Mouse (Mus musculus) neural tube, embryonic 12.5 days (tissue): ENCODE data around the gene 9130230L23Rik. TPM values are rescaled to one million over a fixed set of nuclear protein-coding genes. Genes with fewer than 3 reads are reported as not detected.
A peak's percentile ranks its signal among the peaks of the same experiment; 100 is the strongest.

Source experiments
- ATAC-seq: fragments of 200-750 bp; cut with Nextera tagmentation; 2 replicates; pipeline ENCODE4 v1.8.0; 2017; ENCODE audit warnings: low read depth, mild to moderate bottlenecking, moderate TSS enrichment, moderate library complexity; ENCODE audit not compliant: low FRiP score
- H3K27ac ChIP-seq: fragments of 300-500 bp; sonication (generic); 2 replicates; pipeline ENCODE4 v1.5.1; 2016
- H3K27me3 ChIP-seq: fragments of 300-500 bp; sonication (generic); replicated peaks from 2 replicates; pipeline ENCODE4 v1.6.1; 2016; ENCODE audit warnings: mild to moderate bottlenecking
- H3K36me3 ChIP-seq: fragments of 300-500 bp; sonication (generic); 2 replicates; pipeline ENCODE4 v1.6.1; 2016; ENCODE audit warnings: mild to moderate bottlenecking
- H3K4me1 ChIP-seq: fragments of 300-500 bp; sonication (generic); 2 replicates; pipeline ENCODE4 v1.6.1; 2016
- H3K4me2 ChIP-seq: fragments of 300-500 bp; sonication (generic); replicated peaks from 2 replicates; pipeline ENCODE4 v1.6.1; 2016; ENCODE audit warnings: mild to moderate bottlenecking
- H3K4me3 ChIP-seq: fragments of 300-500 bp; sonication (generic); 2 replicates; pipeline ENCODE4 v1.5.1; 2016
- H3K9ac ChIP-seq: fragments of 300-500 bp; sonication (generic); 2 replicates; pipeline ENCODE4 v1.6.1; 2016; ENCODE audit warnings: mild to moderate bottlenecking
- H3K9me3 ChIP-seq: fragments of 300-500 bp; sonication (generic); 2 replicates; pipeline ENCODE4 v1.6.1; 2016; ENCODE audit warnings: mild to moderate bottlenecking
- WGBS: fragments of 180-500 bp; shearing (Covaris S2); methylation state at CpG from one replicate; pipeline ENCODE4 v1.1.7; 2016; 5-methylcytosine and 5-hydroxymethylcytosine counted together
- microRNA-seq: library from miRNA; unstranded; fragments of <30 nt; microRNA quantifications from one replicate; pipeline ENCODE4, GENCODE M21; 2017
- polyA plus RNA-seq: library from polyadenylated mRNA; unstranded; fragments of >200 nt; fragmentation: Nextera tagmentation; extraction: Ambion mirVana; gene quantifications from 2 replicates; pipeline ENCODE4 v1.2.1, GENCODE M21; 2016

Gene 9130230L23Rik
- polyA plus RNA-seq, 1 experiment from 2014 or later: 0.05 TPM

GRCm38 (mm10) chr5:65941145-65941544 is 62.9 kb downstream of the 9130230L23Rik start:
- no peak overlapping the region for H3K9ac ChIP-seq
- WGBS: 71% methylated on average over 4 of the region's 4 CpGs
- no peak overlapping the region for H3K4me3 ChIP-seq
- no peaks in the 10 kb centered on the region for H3K4me1 ChIP-seq
- no peak for ATAC-seq
- H3K4me2 ChIP-seq: no peak overlapping the region
- H3K36me3 ChIP-seq: no peaks in the 10 kb centered on the region
- H3K27me3 ChIP-seq: no peaks in the 10 kb centered on the region
- H3K9me3 ChIP-seq: no peaks in the 10 kb centered on the region
- H3K27ac ChIP-seq: no peak overlapping the region

GRCm38 (mm10) chr5:65937998-65938715 is 65.9 kb downstream of the 9130230L23Rik start:
- H3K9ac ChIP-seq: no peak overlapping the region
- no peak overlapping the region for H3K4me3 ChIP-seq
- H3K4me1 ChIP-seq: no peaks in the 10 kb centered on the region
- ATAC-seq: 0 out of 2 replicates have a peak, but pooled peaks have one; percentile 41
- no peaks in the 10 kb centered on the region for H3K27me3 ChIP-seq
- no peak overlapping the region for H3K4me2 ChIP-seq
- no peaks in the 10 kb centered on the region for H3K9me3 ChIP-seq
- no peaks in the 10 kb centered on the region for H3K36me3 ChIP-seq
- no peak overlapping the region for H3K27ac ChIP-seq
- 62% methylated on average over 9 of the region's 9 CpGs for WGBS

- no peaks in the 10 kb centered on the region for H3K27me3 ChIP-seq
- 72% methylated on average over 11 of the region's 11 CpGs for WGBS
- H3K27ac ChIP-seq: no peak overlapping the region
- no peaks in the 10 kb centered on the region for H3K36me3 ChIP-seq
- no peaks in the 10 kb centered on the region for H3K4me1 ChIP-seq
- H3K9me3 ChIP-seq: no peaks in the 10 kb centered on the region
- H3K4me2 ChIP-seq: no peak overlapping the region
- no peak for ATAC-seq
- H3K9ac ChIP-seq: no peak overlapping the region
- no peak overlapping the region for H3K4me3 ChIP-seq
These were observed 66.9 kb downstream of the 9130230L23Rik start for GRCm38 (mm10) chr5:65937011-65937726.

GRCm38 (mm10) chr5:65934783-65935182 is 69.3 kb downstream of the 9130230L23Rik start, which contains the start of gene Chrna9:
Chrna9 (plus strand) TSS chr5:65934921.
- Histone ChIP-seq H3K9me3 (no peaks in the 10 kb centered on the region), H3K27me3 (no peaks in the 10 kb centered on the region), H3K9ac (no peak within 1 kb of the TSS), H3K4me3 (no peak within 1 kb of the TSS), H3K27ac (no peak within 1 kb of the TSS), H3K4me2 (no peak within 1 kb of the TSS), H3K4me1 (no peaks in the 10 kb centered on the region), H3K36me3 (no peaks in the 10 kb centered on the region)
- no peak for ATAC-seq
- WGBS: 90% methylated on average over 5 of the region's 5 CpGs

GRCm38 (mm10) chr5:65933764-65934163 is 70.3 kb downstream of the 9130230L23Rik start:
- 85% methylated on average over 2 of the region's 2 CpGs for whole genome bisulfite sequencing
- H3K36me3 ChIP-seq: no peaks in the 10 kb centered on the region
- no peaks in the 10 kb centered on the region for H3K9me3 ChIP-seq
- no peaks in the 10 kb centered on the region for H3K27me3 ChIP-seq
- H3K4me1 ChIP-seq: no peaks in the 10 kb centered on the region
- H3K4me2 ChIP-seq: no peak overlapping the region
- ATAC-seq: no peak
- no peak overlapping the region for H3K27ac ChIP-seq
- no peak overlapping the region for H3K9ac ChIP-seq
- no peak overlapping the region for H3K4me3 ChIP-seq

GRCm38 (mm10) chr5:65933258-65933657 is 70.8 kb downstream of the 9130230L23Rik start:
- no peaks in the 10 kb centered on the region for H3K27me3 ChIP-seq
- ATAC-seq: no peak
- 90% methylated on average over 4 of the region's 4 CpGs for WGBS

GRCm38 (mm10) chr5:65930171-65930570 is 73.9 kb downstream of the 9130230L23Rik start:
- Histone ChIP-seq H3K27me3 (no peaks in the 10 kb centered on the region), H3K27ac (no peak overlapping the region), H3K4me3 (no peak overlapping the region), H3K9ac (no peak overlapping the region), H3K4me2 (no peak overlapping the region), H3K36me3 (no peaks in the 10 kb centered on the region), H3K4me1 (no peaks in the 10 kb centered on the region), H3K9me3 (no peaks in the 10 kb centered on the region)
- WGBS: 83% methylated on average over 4 of the region's 4 CpGs
- no peak for ATAC-seq

More at GRCm38 (mm10) chr5:65933258-65933657, 70.8 kb downstream of the 9130230L23Rik start:
- Histone ChIP-seq H3K27ac (no peak overlapping the region), H3K4me2 (no peak overlapping the region), H3K36me3 (no peaks in the 10 kb centered on the region), H3K4me1 (no peaks in the 10 kb centered on the region), H3K9ac (no peak overlapping the region), H3K4me3 (no peak overlapping the region), H3K9me3 (no peaks in the 10 kb centered on the region)

Small RNA genes within 50 kb of the gene (microRNA-seq; reads per million reads assigned to microRNA genes)
- not detected for gene Gm25952

Other genes with a start within 250 kb of the 9130230L23Rik start
- 24.0 and 26.5 TPM in 2 replicates for gene N4bp2, start 240.8 kb downstream of the 9130230L23Rik start, polyA plus RNA-seq
- 0.41 and 0.47 TPM in 2 replicates for gene Rhoh, start 143.1 kb downstream of the 9130230L23Rik start, polyA plus RNA-seq
- gene Chrna9, start 69.4 kb downstream of the 9130230L23Rik start, polyA plus RNA-seq: not detected in 2 replicates
- 1.3 and 1.4 TPM in 2 replicates for gene Rbm47, start 168.8 kb upstream of the 9130230L23Rik start, polyA plus RNA-seq